Mouse (Mus musculus) kidney, postnatal 0 days (tissue): ENCODE results near the gene Hcar2. TPM values are rescaled to one million over a fixed set of nuclear protein-coding genes. Genes with fewer than 3 reads are reported as not detected.

Experiments used
- ATAC-seq: fragments of 200-750 bp; cut with Nextera tagmentation; replicated peaks from 2 replicates; pipeline ENCODE4 v1.8.0; 2017; ENCODE audit warnings: low read depth, moderate number of reproducible peaks, moderate TSS enrichment, moderate library complexity; ENCODE audit not compliant: low FRiP score
- DNase-seq: peaks from one replicate; pipeline ENCODE4 v3.0.0-alpha.2; 2016; ENCODE audit warnings: low spot score
- H3K27ac ChIP-seq: fragments of 300-500 bp; sonication (generic); 2 replicates; pipeline ENCODE4 v1.5.1; 2014; ENCODE audit warnings: mild to moderate bottlenecking
- H3K27me3 ChIP-seq: fragments of 300-500 bp; sonication (generic); 2 replicates; pipeline ENCODE4 v1.6.1; 2014; ENCODE audit warnings: low read length, mixed read lengths; ENCODE audit not compliant: insufficient read depth
- H3K36me3 ChIP-seq: fragments of 300-500 bp; sonication (generic); 2 replicates; pipeline ENCODE4 v1.6.1; 2014; ENCODE audit warnings: low read length, mixed read lengths; ENCODE audit not compliant: insufficient read depth
- H3K4me1 ChIP-seq: fragments of 300-500 bp; sonication (generic); replicated peaks from 2 replicates; pipeline ENCODE4 v1.6.1; 2014; ENCODE audit warnings: antibody characterized with exemption, low read length, mixed read lengths; ENCODE audit not compliant: insufficient read depth
- H3K4me2 ChIP-seq: fragments of 300-500 bp; sonication (generic); 2 replicates; pipeline ENCODE4 v1.6.1; 2014; ENCODE audit warnings: mild to moderate bottlenecking, low read length, moderate library complexity, mixed read lengths
- H3K4me3 ChIP-seq: fragments of 300-500 bp; sonication (generic); replicated peaks from 2 replicates; pipeline ENCODE4 v1.5.1; 2014; ENCODE audit warnings: low read depth, low read length
- H3K9ac ChIP-seq: fragments of 300-500 bp; sonication (generic); 2 replicates; pipeline ENCODE4 v1.6.1; 2014; ENCODE audit warnings: low read depth, low read length
- H3K9me3 ChIP-seq: fragments of 300-500 bp; sonication (generic); replicated peaks from 2 replicates; pipeline ENCODE4 v1.6.1; 2016; ENCODE audit warnings: low read length, inconsistent platforms, mixed read lengths
- CTCF ChIP-seq: IDR thresholded peaks from 2 replicates; pipeline ENCODE4 v1.5.1; 2016; ENCODE audit warnings: antibody characterized with exemption, low read depth, mild to moderate bottlenecking, moderate library complexity
- WGBS: fragments of 180-500 bp; shearing (Covaris S2); extraction: QIAGEN DNeasy Blood & Tissue Kit; methylation state at CpG from one replicate; pipeline ENCODE4 v1.1.7; 2014; 5-methylcytosine and 5-hydroxymethylcytosine counted together
- polyA plus RNA-seq: library from polyadenylated mRNA; unstranded; fragments of >200 nt; fragmentation: Nextera tagmentation; extraction: Ambion mirVana; gene quantifications from 2 replicates; pipeline ENCODE4 v1.2.1, GENCODE M21; 2015

Gene Hcar2
- polyA plus RNA-seq, 1 experiment from 2014 or later: not detected

GRCm38 (mm10) chr5:123832309-123832708 lies 33.0 kb downstream of the Hcar2 start:
- Histone ChIP-seq H3K27ac (no peak overlapping the region), H3K36me3 (no peaks in the 10 kb centered on the region), H3K27me3 (no peaks in the 10 kb centered on the region), H3K9me3 (no peaks in the 10 kb centered on the region), H3K4me2 (no peak overlapping the region), H3K9ac (no peak overlapping the region), H3K4me1 (peaks cover 4% of the 10 kb centered on the region; the same call in 1 of the 2 replicates), H3K4me3 (no peak overlapping the region)
- ATAC-seq (no peak), DNase-seq (no peak)
- no peak for TF ChIP-seq CTCF
- WGBS: 89% methylated on average over 7 of the region's 7 CpGs

- H3K36me3 ChIP-seq: no peaks in the 10 kb centered on the region
- ATAC-seq: peak; percentile 68; the same call in 1 of the 2 replicates
- no peak overlapping the region for H3K4me3 ChIP-seq
- H3K9ac ChIP-seq: 0 out of 2 replicates have a peak overlapping the region, but pooled peaks have one; percentile 8
- no peaks in the 10 kb centered on the region for H3K27me3 ChIP-seq
- peak; percentile 80 for DNase-seq
- no peaks in the 10 kb centered on the region for H3K9me3 ChIP-seq
- H3K4me1 ChIP-seq: peaks cover 4% of the 10 kb centered on the region; the same call in 1 of the 2 replicates
- peak overlapping the region; percentile 15; the same call in 1 of the 2 replicates for H3K4me2 ChIP-seq
- peak overlapping the region; percentile 31; the same call in 1 of the 2 replicates for H3K27ac ChIP-seq
- WGBS: 19% methylated on average over 6 of the region's 6 CpGs
- peak; percentile 69 for TF ChIP-seq CTCF
Observed at GRCm38 (mm10) chr5:123827659-123828091, 37.6 kb downstream of the Hcar2 start.

- H3K36me3 ChIP-seq: no peaks in the 10 kb centered on the region
- no peak overlapping the region for H3K27ac ChIP-seq
- H3K4me2 ChIP-seq: no peak overlapping the region
- WGBS: 83% methylated on average over 7 of the region's 7 CpGs
- ATAC-seq: no peak
- no peak overlapping the region for H3K9ac ChIP-seq
- H3K27me3 ChIP-seq: no peaks in the 10 kb centered on the region
- no peak overlapping the region for H3K4me3 ChIP-seq
- DNase-seq: no peak
- TF ChIP-seq CTCF: no peak
- H3K4me1 ChIP-seq: peaks cover 9% of the 10 kb centered on the region; the same call in 1 of the 2 replicates
- no peaks in the 10 kb centered on the region for H3K9me3 ChIP-seq
Observed at GRCm38 (mm10) chr5:123822706-123823105, 42.6 kb downstream of the Hcar2 start.

GRCm38 (mm10) chr5:123821264-123821571 lies 44.1 kb downstream of the Hcar2 start:
- H3K4me1 ChIP-seq: 0 out of 2 replicates have a peak, but pooled peaks cover 9% of the 10 kb centered on the region
- no peak overlapping the region for H3K9ac ChIP-seq
- WGBS: 33% methylated on average over 3 of the region's 3 CpGs
- no peak for TF ChIP-seq CTCF
- no peaks in the 10 kb centered on the region for H3K9me3 ChIP-seq
- no peaks in the 10 kb centered on the region for H3K36me3 ChIP-seq
- DNase-seq (peak; percentile 92), ATAC-seq (peak; percentile 31; the same call in 1 of the 2 replicates)
- H3K4me2 ChIP-seq: no peak overlapping the region
- H3K27ac ChIP-seq: peak overlapping the region; percentile 20; the same call in 1 of the 2 replicates
- H3K4me3 ChIP-seq: no peak overlapping the region
- no peaks in the 10 kb centered on the region for H3K27me3 ChIP-seq

GRCm38 (mm10) chr5:123820501-123821263 lies 44.6 kb downstream of the Hcar2 start:
- Histone ChIP-seq H3K36me3 (no peaks in the 10 kb centered on the region), H3K9me3 (no peaks in the 10 kb centered on the region), H3K4me1 (0 out of 2 replicates have a peak, but pooled peaks cover 9% of the 10 kb centered on the region), H3K4me3 (no peak overlapping the region), H3K9ac (no peak overlapping the region), H3K27me3 (no peaks in the 10 kb centered on the region), H3K4me2 (no peak overlapping the region), H3K27ac (peak overlapping the region; percentile 20; the same call in 1 of the 2 replicates)
- DNase-seq: peak; percentile 77
- TF ChIP-seq CTCF: peak; percentile 74
- ATAC-seq: peak; percentile 81
- WGBS: 38% methylated on average over 9 of the region's 9 CpGs

GRCm38 (mm10) chr5:123818941-123819577 lies 46.2 kb downstream of the Hcar2 start:
- 0 out of 2 replicates have a peak, but pooled peaks cover 9% of the 10 kb centered on the region for H3K4me1 ChIP-seq
- peak; percentile 47 for DNase-seq
- no peaks in the 10 kb centered on the region for H3K36me3 ChIP-seq
- 0 out of 2 replicates have a peak overlapping the region, but pooled peaks have one; percentile 4 for H3K4me3 ChIP-seq
- H3K9ac ChIP-seq: no peak overlapping the region
- no peaks in the 10 kb centered on the region for H3K27me3 ChIP-seq
- no peaks in the 10 kb centered on the region for H3K9me3 ChIP-seq
- 0 out of 2 replicates have a peak, but pooled peaks have one; percentile 26 for ATAC-seq
- peak overlapping the region; percentile 37; the same call in 1 of the 2 replicates for H3K27ac ChIP-seq
- H3K4me2 ChIP-seq: peak overlapping the region; percentile 37
- no peak for TF ChIP-seq CTCF
- WGBS: 63% methylated on average over 19 of the region's 19 CpGs
